Mouse (Mus musculus) spleen, adult 18-20 months (tissue): ENCODE data around the gene Tmem209.
A peak's percentile ranks its signal among the peaks of the same experiment; 100 is the strongest.

Experiments
- DNase-seq, 2 experiments: peaks; one replicate each; pipeline ENCODE4 v3.0.0; 2022; ENCODE audit warnings: mixed read lengths in 2 of 2

Tmem209 gene

DNA sequence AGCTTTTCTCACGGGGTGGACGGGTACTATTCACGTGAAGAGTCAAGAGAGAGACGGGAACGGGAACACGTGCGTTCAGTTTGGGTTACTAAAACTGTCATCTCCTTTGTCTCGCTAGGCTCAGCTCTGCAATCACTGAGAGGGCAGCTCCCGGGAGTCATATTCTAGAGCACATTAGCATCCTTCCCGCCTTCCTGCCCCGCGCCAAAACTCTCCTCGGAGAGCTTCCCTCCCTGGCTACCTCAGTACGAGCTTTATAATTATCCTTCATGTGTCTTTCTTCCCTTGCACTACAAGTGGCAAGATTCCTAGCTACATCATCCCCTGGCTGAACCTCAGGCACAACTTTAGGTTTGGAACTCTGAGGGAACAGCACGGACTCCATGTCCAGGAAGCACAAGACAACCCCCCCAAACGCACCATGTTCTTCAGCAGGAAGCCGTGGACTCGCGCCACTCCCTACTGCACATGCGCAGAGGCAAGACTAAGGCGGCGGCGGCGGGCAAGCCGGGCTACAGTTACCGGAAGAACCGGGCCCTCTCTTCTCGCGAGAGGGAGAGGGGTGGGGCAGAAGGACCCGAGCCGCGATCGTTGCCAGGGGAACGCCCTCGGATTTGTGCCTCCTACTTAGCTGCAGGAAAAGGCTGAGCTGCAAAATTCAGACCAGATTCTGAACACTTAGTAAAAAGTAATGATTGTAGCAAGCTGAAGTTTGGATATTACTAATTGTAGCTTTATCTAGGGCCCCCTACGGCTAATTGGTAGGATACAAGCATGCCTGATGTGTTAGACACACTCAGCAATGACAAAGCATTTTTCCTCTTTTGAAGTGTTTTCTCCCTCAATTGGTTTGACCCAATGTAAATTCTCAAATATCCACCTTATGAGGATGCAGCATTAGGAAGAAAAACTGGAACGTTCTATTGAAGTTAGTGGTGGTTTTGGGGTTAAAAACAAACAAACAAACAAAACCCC, at the start of gene Tmem209, which contains the start of gene Ssmem1:
Gene Tmem209 (minus strand): TSS at position 519 of the 975 bp plus-strand sequence.
Gene Ssmem1 (plus strand): TSS at position 585 of the 975 bp plus-strand sequence.
- peak; percentile 96 to 98 for DNase-seq

DNA sequence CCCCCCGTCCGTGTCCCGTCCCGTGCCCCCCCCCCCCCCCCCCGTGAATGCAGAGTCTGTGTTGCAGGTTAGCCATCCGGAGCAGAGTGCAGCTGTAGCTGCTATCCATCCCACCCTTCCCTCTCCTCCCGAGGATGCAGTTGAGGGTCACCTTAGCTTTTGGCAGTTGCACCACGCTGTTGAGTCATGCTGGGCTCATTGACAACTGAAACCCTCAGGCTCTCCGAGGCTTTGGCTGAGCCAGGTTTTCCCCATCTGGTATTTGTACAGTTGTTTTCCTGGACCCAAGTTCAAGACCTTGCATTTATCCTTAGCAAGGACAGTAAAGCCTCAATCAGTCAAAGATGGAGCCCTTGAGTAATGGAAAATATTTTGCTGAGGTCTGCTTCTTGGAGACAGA, 46.5 kb upstream of the Tmem209 start:
- no peak for DNase-seq

DNA sequence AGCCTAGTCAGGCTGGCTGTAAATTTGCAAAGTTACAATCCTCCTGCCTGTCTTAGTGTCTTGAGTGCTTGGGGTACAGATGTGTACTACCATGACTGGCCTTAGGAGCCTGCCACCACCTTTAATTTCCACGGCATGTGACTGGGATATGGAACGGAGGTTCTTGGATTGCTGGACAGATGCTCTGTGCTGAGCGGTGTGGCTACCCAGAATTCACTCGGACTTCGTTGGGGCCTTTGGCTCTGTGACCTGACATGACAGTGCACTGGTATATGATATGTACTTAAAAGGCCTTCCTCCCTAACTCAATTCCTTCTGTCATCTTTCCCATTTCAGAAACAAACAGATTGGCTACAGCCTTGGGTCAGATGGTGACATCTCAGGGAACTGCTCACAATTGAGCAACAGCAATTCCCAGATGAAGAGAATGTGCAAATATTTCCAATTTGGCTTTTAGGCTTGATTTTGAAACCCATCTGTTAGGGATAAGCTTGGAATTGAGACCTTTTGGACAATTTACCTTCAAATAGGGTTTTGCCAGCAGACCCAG, 45.1 kb upstream of the Tmem209 start:
- DNase-seq, result no peak

DNA sequence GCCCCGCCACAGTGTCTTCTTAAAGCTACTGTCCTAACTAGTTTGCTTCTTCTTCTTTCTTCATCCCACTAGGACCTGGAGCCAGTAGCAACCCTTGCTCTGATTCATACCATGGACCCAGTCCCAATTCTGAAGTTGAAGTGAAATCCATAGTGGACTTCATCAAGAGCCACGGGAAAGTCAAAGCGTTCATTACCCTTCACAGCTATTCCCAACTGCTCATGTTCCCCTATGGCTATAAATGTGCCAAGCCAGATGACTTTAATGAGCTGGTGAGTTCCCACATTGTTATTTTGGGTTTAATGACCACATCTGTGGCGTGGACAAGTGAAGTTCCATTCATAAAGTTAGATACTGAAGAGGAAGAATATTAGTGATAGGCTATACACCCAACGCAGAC, 44.5 kb upstream of the Tmem209 start:
- no peak for DNase-seq

DNA sequence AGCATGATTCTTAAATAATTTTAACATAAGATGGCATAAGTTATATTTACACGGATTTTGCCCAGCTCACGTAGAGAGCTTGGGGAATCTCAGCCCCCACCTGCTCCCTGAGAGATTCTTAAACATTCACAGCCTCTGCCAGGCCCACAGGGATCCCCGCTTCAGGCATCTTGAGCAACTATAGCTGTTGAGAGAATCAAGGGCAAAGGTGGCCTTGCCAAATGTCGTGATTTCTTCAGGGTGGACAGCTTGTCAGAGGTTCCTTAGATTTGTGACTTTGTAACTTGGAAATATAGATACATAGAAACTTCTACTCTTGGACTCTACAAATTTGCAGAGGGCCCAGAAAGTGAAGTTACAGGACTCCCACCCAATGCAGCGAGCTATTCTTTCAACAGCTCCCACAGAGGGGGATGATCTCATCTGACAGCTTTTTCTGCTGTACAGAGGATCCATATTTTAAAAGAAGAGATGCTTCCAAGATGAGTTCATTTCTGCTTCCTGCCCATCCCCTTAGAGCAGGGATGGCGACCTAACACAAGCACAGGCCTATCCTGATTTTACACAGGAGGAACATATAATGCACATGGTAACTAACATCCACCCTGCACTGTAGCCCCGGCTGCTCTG, 43.9 kb upstream of the Tmem209 start:
- no peak for DNase-seq

DNA sequence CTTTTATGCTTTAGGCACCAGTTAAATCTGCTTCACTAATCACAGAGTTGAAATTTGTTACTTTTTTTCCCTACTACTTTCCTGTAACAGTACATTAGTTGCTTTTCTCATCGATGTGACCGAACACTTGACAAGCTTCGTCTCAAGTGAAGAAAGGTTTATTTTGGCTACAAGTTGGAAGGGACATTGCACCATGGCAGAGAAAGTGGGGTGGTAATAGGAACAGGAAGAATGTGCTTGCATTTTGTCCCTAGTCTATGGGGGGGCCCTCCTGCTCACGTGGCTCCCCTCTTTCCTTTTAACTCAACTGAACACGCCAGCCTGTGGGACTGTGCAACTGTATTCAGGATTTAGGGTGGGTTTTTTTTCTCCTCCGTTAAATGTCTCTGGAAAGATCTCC, 43.0 kb upstream of the Tmem209 start:
- DNase-seq, result no peak

DNA sequence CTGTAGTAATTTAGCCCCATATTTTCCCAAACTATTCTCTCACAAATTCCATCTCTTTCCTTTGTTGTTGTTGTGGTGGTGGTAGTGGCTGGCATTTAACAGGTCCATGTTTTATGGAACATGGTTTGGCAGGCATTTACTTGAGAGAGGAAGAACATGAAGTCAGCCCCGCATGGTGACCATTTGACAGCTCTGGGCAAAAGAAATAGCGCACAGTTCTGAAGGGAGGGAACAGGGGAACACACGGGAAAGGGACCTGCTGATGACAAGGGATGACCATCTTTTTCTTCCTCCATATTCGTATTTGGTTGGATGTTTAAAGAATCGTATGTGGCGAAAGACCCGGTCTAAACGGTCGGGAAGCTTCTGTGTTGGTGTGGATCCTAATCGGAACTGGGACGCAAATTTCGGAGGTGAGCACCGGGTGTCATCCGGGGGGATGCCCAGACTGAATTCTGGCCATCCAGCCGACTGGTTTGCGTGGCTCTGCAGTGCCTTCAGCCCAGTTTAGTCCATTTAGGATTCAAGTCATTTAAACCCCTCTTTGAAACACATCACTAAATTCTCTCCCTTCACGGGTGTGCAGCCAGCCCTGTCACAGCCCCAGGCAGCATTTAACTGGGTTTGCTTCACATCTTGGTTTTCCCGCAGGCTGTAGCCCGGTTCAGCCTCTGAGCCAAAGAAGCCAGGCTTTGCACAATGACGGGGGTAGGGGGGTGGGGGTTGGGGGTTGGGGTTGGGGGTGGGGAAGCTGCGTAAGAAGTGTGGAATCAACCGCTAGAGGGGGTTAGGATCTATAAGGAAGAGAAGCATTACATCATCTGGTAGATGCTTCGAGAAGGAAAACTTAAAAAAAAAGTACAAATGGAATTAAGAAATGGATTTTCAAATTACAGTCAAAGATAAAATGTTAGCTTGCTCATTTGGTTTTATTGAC, 42.3 kb upstream of the Tmem209 start:
- no peak for DNase-seq

DNA sequence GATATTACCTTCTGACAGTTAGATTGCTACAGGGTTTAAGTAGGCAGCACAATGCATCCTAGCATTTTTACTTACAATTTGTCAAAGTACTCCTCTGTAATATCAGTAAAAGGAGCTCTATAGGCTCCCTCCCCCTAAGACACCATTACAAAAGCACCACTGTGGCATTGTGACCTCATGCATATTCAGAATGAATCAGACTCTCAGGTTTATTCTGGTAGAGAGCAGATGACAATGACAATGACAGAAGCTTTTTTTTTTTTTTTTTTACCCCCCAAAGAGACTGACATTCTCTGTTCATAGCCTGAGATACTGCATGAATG, 41.6 kb upstream of the Tmem209 start:
- DNase-seq, result no peak

DNA sequence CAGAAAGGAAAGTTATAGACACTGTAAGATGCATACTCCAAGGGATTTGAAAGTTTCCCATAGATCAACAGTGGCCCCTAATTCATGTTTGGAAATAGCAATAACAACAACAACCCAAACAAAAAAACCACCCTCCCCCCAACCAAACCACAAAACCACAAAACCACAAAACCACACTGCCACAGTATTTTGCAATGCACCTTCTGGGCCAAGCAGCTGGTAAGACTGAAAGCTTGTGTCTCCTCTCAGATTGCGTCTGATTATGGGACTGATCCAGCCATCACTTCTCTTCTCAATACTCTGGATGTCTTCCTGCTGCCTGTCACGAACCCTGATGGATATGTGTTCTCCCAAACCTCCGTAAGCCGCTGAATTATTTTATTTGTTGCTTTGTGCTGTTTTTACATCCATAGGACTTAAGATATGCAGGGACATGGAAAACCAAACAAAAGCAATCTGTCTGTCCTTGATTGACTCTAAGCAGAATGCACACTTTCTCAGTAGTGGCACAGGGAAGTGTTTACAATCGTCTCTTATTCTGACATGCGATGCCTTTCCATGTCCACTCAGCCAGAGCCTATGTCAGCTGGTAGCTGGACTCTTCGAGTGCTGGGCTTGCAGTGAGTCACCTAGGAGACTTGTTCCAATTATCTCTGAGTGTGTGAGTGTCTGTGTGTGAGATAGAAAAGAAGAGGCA, 41.1 kb upstream of the Tmem209 start:
- DNase-seq, result no peak

DNA sequence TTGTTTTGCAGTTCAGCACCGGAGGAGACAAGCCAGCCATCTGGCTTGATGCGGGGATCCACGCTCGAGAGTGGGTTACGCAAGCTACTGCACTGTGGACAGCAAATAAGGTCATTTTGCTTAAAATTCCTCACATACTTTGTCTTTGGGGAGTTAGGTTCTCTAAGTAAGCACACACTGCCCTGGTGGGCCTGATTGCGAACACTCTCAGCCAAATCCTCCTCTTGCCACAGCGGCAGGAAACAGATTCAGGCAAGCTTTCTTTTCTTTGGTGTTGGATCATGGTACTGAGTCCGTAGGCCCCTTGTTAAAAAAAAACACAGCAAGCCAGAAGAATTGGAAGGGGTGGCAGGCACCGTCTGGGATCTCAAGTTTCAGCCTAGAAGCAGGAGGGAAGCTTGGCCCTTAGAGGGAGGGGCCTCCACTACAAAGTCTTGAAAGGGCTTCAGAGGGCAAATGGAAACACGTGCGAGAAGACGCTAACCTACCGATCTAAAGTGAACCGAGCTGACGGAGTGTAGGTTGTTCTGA, 39.7 kb upstream of the Tmem209 start:
- no peak for DNase-seq

DNA sequence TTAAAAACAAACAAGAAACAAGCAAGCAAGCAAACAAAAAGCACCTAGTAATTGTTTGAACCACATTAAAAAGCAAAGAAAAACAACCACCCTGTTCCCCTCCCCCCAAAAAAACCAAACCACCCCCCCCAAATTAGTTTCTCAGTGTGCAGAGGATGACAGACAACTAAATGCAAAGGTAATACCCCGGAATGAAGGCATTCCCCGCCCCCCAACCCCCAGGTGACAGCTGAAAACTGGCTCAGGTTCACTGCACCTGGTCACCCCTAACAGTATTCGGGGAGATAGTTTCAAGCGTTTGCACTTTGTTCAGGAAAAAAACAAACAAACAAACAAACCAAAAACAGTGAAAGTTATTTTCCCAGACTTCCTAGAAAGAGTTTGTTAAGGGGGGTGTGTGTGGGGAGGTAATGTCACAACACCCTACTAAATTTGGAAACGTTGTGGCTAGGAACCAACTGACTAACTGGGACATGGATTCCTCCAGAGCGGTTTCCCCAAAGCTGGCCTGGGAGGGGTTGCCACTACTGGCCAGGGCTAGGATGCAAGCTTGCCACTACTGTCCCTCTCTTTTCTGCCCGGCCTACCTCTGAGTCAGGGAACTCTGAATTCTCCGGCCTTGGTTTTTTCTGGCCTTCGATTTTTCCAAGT, 38.2 kb upstream of the Tmem209 start:
- no peak for DNase-seq

DNA sequence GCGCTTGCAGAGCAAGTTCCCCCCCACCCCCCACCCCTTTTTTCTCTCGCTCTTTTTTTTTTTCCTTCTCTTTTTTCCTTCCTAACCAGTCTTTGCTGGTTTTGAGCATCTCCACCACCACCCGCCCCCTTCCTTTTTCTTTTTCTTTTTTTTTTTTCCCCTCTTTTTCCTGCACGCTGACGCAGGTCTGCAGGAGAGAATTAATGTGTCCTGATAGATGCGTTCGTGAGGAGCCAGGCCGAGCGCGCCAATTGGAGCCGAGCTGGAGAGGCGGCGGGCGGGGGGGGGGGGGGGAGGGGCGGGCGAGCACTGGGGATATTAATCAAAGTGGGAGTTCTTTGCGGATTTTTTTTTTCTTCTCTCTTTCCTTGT, 37.7 kb upstream of the Tmem209 start:
- DNase-seq, result no peak

DNA sequence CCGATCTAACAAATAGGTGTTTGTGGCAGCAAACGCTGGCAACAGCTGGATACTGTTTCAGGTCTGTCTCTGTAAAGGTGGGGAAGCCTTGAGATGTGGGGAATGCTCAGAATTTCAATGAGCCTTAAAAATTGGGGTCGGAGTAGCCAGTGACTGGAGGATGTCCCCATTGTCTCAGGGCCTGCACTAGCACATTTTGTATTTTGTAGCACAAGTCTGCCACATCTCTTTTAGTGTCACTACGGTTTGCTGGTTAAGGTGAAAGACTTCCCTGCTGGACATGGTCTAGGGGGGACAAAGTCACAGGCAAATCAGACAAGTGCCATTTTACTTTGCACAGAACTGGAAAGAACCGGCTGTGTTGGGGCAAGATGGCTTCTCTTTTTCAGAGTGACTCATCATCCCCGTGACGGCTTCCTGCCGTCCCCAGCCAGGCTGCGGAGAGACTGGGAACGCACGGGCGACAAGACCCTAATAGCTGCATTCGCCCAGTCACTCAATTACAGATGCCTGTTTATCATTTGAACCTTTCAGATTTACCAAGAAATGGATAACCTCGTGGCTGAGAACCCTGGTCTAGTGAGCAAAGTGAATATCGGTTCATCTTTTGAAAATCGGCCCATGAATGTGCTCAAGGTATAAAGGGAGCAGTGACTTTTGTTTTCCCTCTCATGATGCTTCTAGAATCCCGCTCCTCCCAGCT, 37.1 kb upstream of the Tmem209 start:
- peak in 1 of 2 experiments; percentile 11 for DNase-seq

DNA sequence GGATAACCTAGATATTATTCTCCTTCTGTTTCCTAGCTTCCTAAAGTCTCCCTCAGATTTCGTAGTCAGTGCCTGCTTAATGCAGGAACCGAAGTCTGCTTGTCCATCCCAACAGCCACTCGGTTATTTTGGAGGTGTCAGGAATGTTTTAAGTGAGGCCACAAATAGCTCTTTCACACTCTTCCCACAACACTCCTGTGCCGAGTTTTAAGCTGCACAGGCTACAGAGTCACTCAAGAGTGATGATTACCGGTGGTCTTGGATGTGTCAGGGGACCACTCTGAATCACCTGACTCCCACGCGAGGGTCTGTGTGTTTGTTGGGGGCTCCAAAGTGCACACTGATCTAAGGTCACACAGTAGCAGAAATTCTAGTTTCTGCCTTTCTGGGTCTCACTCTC, 36.1 kb upstream of the Tmem209 start:
- DNase-seq, result no peak

DNA sequence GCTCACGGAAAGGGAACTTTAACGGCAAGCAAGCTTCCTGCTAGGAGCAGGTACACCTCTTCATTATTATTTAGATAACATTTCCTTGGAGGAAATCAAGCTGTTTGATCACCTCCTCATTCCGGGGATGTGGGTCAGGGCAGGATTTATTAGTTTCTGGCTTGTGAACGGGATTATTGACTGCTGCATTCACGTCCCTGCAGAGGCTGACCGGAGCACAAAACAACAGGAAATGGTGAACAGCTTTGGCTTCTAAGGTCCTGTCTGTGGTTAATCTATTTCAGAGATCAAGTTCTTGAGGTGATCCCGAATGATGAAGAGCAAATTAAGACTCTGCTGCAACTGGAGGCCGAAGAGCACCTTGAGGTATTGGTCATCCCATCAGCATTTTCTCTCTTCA, 34.3 kb upstream of the Tmem209 start:
- no peak for DNase-seq

DNA sequence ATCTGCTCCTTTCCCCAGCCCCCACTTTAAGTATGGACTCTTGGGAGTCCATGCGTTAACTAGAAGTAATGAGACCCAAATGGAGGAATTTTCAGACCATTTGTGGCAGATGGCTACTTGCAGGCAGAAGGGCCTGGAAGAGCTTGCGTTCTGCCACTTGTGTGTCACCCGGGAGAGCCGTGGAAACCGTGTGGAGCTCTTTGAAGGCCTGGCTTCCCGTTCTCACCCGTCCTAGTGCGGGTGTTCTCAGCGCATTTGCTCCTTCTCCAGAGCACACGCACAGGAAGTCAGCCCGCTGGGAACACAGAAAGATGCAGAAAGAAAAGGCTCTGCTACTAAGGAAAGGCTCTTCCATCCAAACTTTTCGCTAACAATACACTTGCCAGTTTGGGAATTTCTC, 33.5 kb upstream of the Tmem209 start:
- DNase-seq, result no peak

DNA sequence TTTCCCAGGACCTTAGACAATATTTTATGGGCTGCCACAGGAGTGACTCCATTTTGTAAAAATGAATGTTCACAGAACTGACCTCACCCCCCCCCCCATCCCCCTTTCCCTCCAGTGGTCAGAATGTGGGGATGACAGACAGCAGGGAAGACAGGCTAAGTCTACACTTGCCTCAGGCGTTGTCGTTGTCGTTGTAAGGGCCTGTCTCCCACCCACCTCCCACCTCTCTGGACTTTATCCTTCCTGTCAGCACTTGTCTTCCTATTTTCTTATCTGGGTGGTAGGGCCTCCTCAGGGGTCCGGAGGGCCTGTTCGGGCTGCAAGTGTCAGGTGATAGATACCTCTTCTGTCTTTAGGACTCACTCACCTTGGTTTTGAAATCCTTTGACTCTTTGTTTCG, 32.7 kb upstream of the Tmem209 start:
- no peak for DNase-seq

DNA sequence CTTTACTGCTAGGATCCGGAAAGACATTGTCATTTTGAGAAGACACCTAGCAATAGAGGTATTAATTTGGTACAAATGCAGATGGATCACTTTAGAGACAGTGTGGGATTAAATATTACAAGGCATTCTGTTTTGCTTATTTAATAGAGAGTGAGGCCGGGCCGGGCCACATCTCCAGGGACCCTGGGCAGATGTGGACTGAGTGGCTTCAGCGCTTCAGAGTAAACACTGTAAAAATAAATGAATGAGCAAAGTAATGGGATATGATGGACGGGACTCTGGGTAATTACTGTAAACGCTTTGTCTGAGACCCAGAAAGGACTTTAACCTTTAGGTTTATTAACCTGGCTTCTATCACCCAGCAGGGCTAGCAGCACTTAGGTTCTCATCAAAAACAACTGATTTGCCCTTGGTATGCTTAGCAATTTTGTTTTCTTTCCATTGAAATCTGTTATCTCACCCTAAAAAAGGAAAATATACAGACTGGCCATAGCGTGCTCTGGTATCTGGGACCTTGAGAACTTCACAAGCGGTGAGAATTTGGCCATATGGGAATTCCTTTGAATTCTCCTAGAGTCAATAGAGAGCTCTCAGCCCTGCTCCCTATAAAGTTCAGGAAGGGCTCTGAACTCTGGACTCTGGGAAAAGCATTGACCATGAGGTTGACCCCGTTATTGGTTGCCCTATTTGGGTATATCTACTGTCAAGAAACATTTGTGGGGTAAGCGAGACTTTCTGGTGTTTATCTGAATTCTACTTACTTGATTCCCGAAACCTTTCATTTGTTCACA, 31.6 kb upstream of the Tmem209 start, which contains the start of gene Cpa2:
Gene Cpa2 (plus strand): TSS at position 574 of the 791 bp plus-strand sequence.
- no peak for DNase-seq

DNA sequence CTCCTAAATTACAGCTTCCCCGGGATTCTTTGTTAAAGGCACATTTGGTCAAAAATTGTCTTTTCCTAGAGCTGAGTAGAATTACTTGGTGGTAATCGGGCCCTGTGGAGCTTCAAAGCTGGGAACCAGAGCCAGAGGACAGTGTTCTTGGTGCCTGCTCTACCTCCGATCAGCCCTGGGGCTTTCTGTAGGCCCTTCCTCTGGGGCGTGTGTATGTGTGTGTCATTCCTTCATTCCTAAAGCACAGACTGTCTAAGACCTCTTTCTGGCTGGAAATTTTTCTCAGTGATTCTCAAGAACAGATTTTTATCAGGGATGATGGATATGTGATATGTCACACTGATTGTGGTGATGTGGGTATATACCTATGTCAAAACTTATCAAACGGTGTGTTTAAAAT, 29.2 kb upstream of the Tmem209 start:
- DNase-seq, result no peak

DNA sequence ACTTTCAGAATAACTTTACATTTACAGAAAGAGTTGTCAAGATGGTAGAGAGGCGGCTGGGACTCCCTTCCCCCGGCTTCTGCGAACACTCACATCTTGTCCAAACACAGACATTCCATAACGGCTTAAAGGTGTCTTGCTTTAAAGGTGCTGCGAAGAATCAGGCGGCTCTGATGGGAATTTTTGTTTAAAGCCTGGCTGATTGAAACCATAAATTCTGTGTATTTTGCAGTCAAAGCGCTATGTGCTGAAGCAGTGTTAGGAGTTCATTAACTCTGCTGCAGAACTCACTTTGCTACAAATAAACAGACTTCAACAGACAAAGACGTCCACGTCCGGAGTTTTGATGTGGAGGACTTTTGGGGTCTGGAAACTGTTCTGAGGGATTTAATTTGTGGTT, 28.7 kb upstream of the Tmem209 start:
- no peak for DNase-seq
